Mouse (Mus musculus): Measurements from ENCODE around the gene Pnma1. TPM values are rescaled to one million over a fixed set of nuclear protein-coding genes. Genes with fewer than 3 reads are reported as not detected.

Gene Pnma1
- polyA plus RNA-seq, 1 experiment from 2014 or later: 0.48 TPM

GRCm38 (mm10) chr12:84178052-84178451, 29.8 kb upstream of the Pnma1 start:
- H3K27me3 ChIP-seq (replicated peaks): no peaks in the 10 kb centered on the region
- WGBS: 66% methylated on average over 1 of the region's 1 CpGs
- no peaks in the 10 kb centered on the region for H3K9me3 ChIP-seq
- peak overlapping the region; percentile 93 for H3K27ac ChIP-seq (replicated peaks)
- no peak for ATAC-seq (ENCODE audit: extremely low read depth, insufficient number of reproducible peaks, low FRiP score, low TSS enrichment)
- no peak overlapping the region for H3K4me3 ChIP-seq
- H3K4me2 ChIP-seq: no peak overlapping the region
- peak overlapping the region; percentile 65; the same call in 1 of the 2 replicates for H3K9ac ChIP-seq
- H3K36me3 ChIP-seq: peaks cover 11% of the 10 kb centered on the region
- peaks cover 88% of the 10 kb centered on the region for H3K4me1 ChIP-seq

- Histone ChIP-seq H3K36me3 (peaks cover 20% of the 10 kb centered on the region), H3K9me3 (no peaks in the 10 kb centered on the region), H3K27me3 (replicated peaks) (no peaks in the 10 kb centered on the region), H3K4me3 (no peak overlapping the region), H3K27ac (replicated peaks) (peak overlapping the region; percentile 93), H3K4me1 (peaks cover 87% of the 10 kb centered on the region), H3K4me2 (peak overlapping the region; percentile 82), H3K9ac (peak overlapping the region; percentile 82)
- WGBS: 36% methylated on average over 6 of the region's 6 CpGs
- ATAC-seq (ENCODE audit: extremely low read depth, insufficient number of reproducible peaks, low FRiP score, low TSS enrichment): no peak
Observed at GRCm38 (mm10) chr12:84176886-84177765, 28.8 kb upstream of the Pnma1 start.

- peak overlapping the region; percentile 93 for H3K27ac ChIP-seq (replicated peaks)
- 8% methylated on average over 13 of the region's 13 CpGs for WGBS
- H3K4me2 ChIP-seq: peak overlapping the region; percentile 82
- no peaks in the 10 kb centered on the region for H3K9me3 ChIP-seq
- no peaks in the 10 kb centered on the region for H3K27me3 ChIP-seq (replicated peaks)
- H3K4me1 ChIP-seq: peaks cover 78% of the 10 kb centered on the region
- H3K36me3 ChIP-seq: peaks cover 29% of the 10 kb centered on the region
- ATAC-seq (ENCODE audit: extremely low read depth, insufficient number of reproducible peaks, low FRiP score, low TSS enrichment): peak; percentile 40; the same call in 1 of the 2 replicates
- H3K4me3 ChIP-seq: peak overlapping the region; percentile 51
- peak overlapping the region; percentile 82 for H3K9ac ChIP-seq
Observed at GRCm38 (mm10) chr12:84176126-84176769, 28.0 kb upstream of the Pnma1 start.

GRCm38 (mm10) chr12:84175659-84176061, 27.4 kb upstream of the Pnma1 start:
- Histone ChIP-seq H3K9me3 (no peaks in the 10 kb centered on the region), H3K27me3 (replicated peaks) (no peaks in the 10 kb centered on the region), H3K4me2 (peak overlapping the region; percentile 82), H3K4me3 (peak overlapping the region; percentile 51), H3K27ac (replicated peaks) (peak overlapping the region; percentile 93), H3K4me1 (peaks cover 73% of the 10 kb centered on the region), H3K9ac (peak overlapping the region; percentile 82), H3K36me3 (peaks cover 35% of the 10 kb centered on the region)
- ATAC-seq (ENCODE audit: extremely low read depth, insufficient number of reproducible peaks, low FRiP score, low TSS enrichment): peak; percentile 65
- WGBS: under 1% methylated on average over 20 of the region's 20 CpGs

- ATAC-seq (ENCODE audit: extremely low read depth, insufficient number of reproducible peaks, low FRiP score, low TSS enrichment): no peak
- Histone ChIP-seq H3K9me3 (no peaks in the 10 kb centered on the region), H3K9ac (peak overlapping the region; percentile 82; the same call in 1 of the 2 replicates), H3K27ac (replicated peaks) (peak overlapping the region; percentile 93), H3K27me3 (replicated peaks) (no peaks in the 10 kb centered on the region), H3K36me3 (peaks cover 40% of the 10 kb centered on the region), H3K4me3 (no peak overlapping the region; the same call in 1 of the 2 replicates), H3K4me1 (peaks cover 65% of the 10 kb centered on the region), H3K4me2 (peak overlapping the region; percentile 82)
- 69% methylated on average over 6 of the region's 6 CpGs for WGBS
Observed at GRCm38 (mm10) chr12:84174871-84175270, 26.6 kb upstream of the Pnma1 start.

- H3K4me3 ChIP-seq: no peak overlapping the region
- 57% methylated on average over 9 of the region's 9 CpGs for WGBS
- peaks cover 46% of the 10 kb centered on the region for H3K36me3 ChIP-seq
- ATAC-seq (ENCODE audit: extremely low read depth, insufficient number of reproducible peaks, low FRiP score, low TSS enrichment): no peak
- H3K27me3 ChIP-seq (replicated peaks): no peaks in the 10 kb centered on the region
- H3K9me3 ChIP-seq: no peaks in the 10 kb centered on the region
- peak overlapping the region; percentile 93 for H3K27ac ChIP-seq (replicated peaks)
- H3K9ac ChIP-seq: 0 out of 2 replicates have a peak overlapping the region, but pooled peaks have one; percentile 4
- H3K4me2 ChIP-seq: no peak overlapping the region
- H3K4me1 ChIP-seq: peaks cover 59% of the 10 kb centered on the region
Observed at GRCm38 (mm10) chr12:84174190-84174811, 26.0 kb upstream of the Pnma1 start.

GRCm38 (mm10) chr12:84173309-84173915, 25.1 kb upstream of the Pnma1 start:
- Histone ChIP-seq H3K27ac (replicated peaks) (no peak overlapping the region), H3K4me2 (no peak overlapping the region), H3K9ac (peak overlapping the region; percentile 25), H3K4me1 (peaks cover 50% of the 10 kb centered on the region), H3K36me3 (peaks cover 49% of the 10 kb centered on the region), H3K27me3 (replicated peaks) (no peaks in the 10 kb centered on the region), H3K9me3 (no peaks in the 10 kb centered on the region), H3K4me3 (no peak overlapping the region)
- 89% methylated on average over 13 of the region's 13 CpGs for WGBS
- no peak for ATAC-seq (ENCODE audit: extremely low read depth, insufficient number of reproducible peaks, low FRiP score, low TSS enrichment)

- no peak overlapping the region for H3K4me3 ChIP-seq
- WGBS: 89% methylated on average over 17 of the region's 17 CpGs
- no peak for ATAC-seq (ENCODE audit: extremely low read depth, insufficient number of reproducible peaks, low FRiP score, low TSS enrichment)
- no peak overlapping the region for H3K4me2 ChIP-seq
- H3K9me3 ChIP-seq: no peaks in the 10 kb centered on the region
- no peak overlapping the region for H3K9ac ChIP-seq
- H3K36me3 ChIP-seq: peaks cover 52% of the 10 kb centered on the region
- no peaks in the 10 kb centered on the region for H3K27me3 ChIP-seq (replicated peaks)
- no peak overlapping the region for H3K27ac ChIP-seq (replicated peaks)
- peaks cover 45% of the 10 kb centered on the region for H3K4me1 ChIP-seq
Observed at GRCm38 (mm10) chr12:84172862-84173261, 24.6 kb upstream of the Pnma1 start.

- no peaks in the 10 kb centered on the region for H3K9me3 ChIP-seq
- no peak for ATAC-seq (ENCODE audit: extremely low read depth, insufficient number of reproducible peaks, low FRiP score, low TSS enrichment)
- H3K36me3 ChIP-seq: peaks cover 57% of the 10 kb centered on the region
- 90% methylated on average over 3 of the region's 3 CpGs for WGBS
- no peak overlapping the region for H3K9ac ChIP-seq
- H3K27me3 ChIP-seq (replicated peaks): no peaks in the 10 kb centered on the region
- no peak overlapping the region for H3K27ac ChIP-seq (replicated peaks)
- H3K4me2 ChIP-seq: no peak overlapping the region
- peaks cover 38% of the 10 kb centered on the region for H3K4me1 ChIP-seq
- no peak overlapping the region for H3K4me3 ChIP-seq
Observed at GRCm38 (mm10) chr12:84172216-84172615, 23.9 kb upstream of the Pnma1 start.

- Histone ChIP-seq H3K36me3 (peaks cover 62% of the 10 kb centered on the region), H3K9ac (no peak overlapping the region), H3K27me3 (replicated peaks) (no peaks in the 10 kb centered on the region), H3K27ac (replicated peaks) (no peak overlapping the region), H3K9me3 (no peaks in the 10 kb centered on the region), H3K4me2 (no peak overlapping the region), H3K4me1 (peaks cover 36% of the 10 kb centered on the region), H3K4me3 (no peak overlapping the region)
- no peak for ATAC-seq (ENCODE audit: extremely low read depth, insufficient number of reproducible peaks, low FRiP score, low TSS enrichment)
- WGBS: 81% methylated on average over 10 of the region's 10 CpGs
Observed at GRCm38 (mm10) chr12:84170610-84171009, 22.3 kb upstream of the Pnma1 start.

All from heart, embryonic 13.5 days (tissue).